Mouse (Mus musculus) embryonic facial prominence, embryonic 11.5 days (tissue): ENCODE results near the gene Sspo. TPM values are rescaled to one million over a fixed set of nuclear protein-coding genes. Genes with fewer than 3 reads are reported as not detected.

Experiments used
- ATAC-seq: fragments of 200-750 bp; cut with Nextera tagmentation; replicated peaks from 2 replicates; pipeline ENCODE4 v1.8.0; 2017; ENCODE audit warnings: low read depth; ENCODE audit not compliant: insufficient number of reproducible peaks, low FRiP score, low TSS enrichment
- DNase-seq: peaks from one replicate; pipeline ENCODE4 v3.0.0-alpha.2; 2015; ENCODE audit warnings: low spot score
- H3K27ac ChIP-seq: fragments of 300-500 bp; sonication (generic); replicated peaks from 2 replicates; pipeline ENCODE4 v1.5.1; 2014; ENCODE audit warnings: mild to moderate bottlenecking, low read depth, low read length, control low read depth
- H3K27me3 ChIP-seq: fragments of 300-500 bp; sonication (generic); 2 replicates; pipeline ENCODE4 v1.6.1; 2014; ENCODE audit warnings: mild to moderate bottlenecking, low read length, moderate library complexity, mixed read lengths; ENCODE audit not compliant: control insufficient read depth, insufficient read depth
- H3K36me3 ChIP-seq: fragments of 300-500 bp; sonication (generic); replicated peaks from 2 replicates; pipeline ENCODE4 v1.6.1; 2014; ENCODE audit warnings: low read depth, mild to moderate bottlenecking, low read length, moderate library complexity, mixed read lengths; ENCODE audit not compliant: control insufficient read depth, insufficient read depth
- H3K4me1 ChIP-seq: fragments of 300-500 bp; sonication (generic); 2 replicates; pipeline ENCODE4 v1.6.1; 2014; ENCODE audit warnings: low read length, mixed read lengths; ENCODE audit not compliant: control insufficient read depth, insufficient read depth
- H3K4me2 ChIP-seq: fragments of 300-500 bp; sonication (generic); 2 replicates; pipeline ENCODE4 v1.6.1; 2014; ENCODE audit warnings: low read depth, mild to moderate bottlenecking, control low read depth, low read length, moderate library complexity
- H3K4me3 ChIP-seq: fragments of 300-500 bp; sonication (generic); 2 replicates; pipeline ENCODE4 v1.5.1; 2014; ENCODE audit warnings: low read depth, low read length, control low read depth
- H3K9ac ChIP-seq: fragments of 300-500 bp; sonication (generic); replicated peaks from 2 replicates; pipeline ENCODE4 v1.6.1; 2014; ENCODE audit warnings: mild to moderate bottlenecking, control low read depth, low read length
- H3K9me3 ChIP-seq: fragments of 300-500 bp; sonication (generic); replicated peaks from 2 replicates; pipeline ENCODE4 v1.6.1; 2016; ENCODE audit warnings: mild to moderate bottlenecking, low read length, inconsistent platforms, mixed read lengths; ENCODE audit not compliant: control insufficient read depth
- WGBS: fragments of 180-500 bp; shearing (Covaris S2); extraction: QIAGEN DNeasy Blood & Tissue Kit; methylation state at CpG from one replicate; pipeline ENCODE4 v1.1.7; 2014; 5-methylcytosine and 5-hydroxymethylcytosine counted together
- polyA plus RNA-seq: library from polyadenylated mRNA; unstranded; fragments of >200 nt; fragmentation: Nextera tagmentation; extraction: Ambion mirVana; gene quantifications from 2 replicates; pipeline ENCODE4 v1.2.1, GENCODE M21; 2014

Sspo gene
- 0.33 and 0.36 TPM in 2 replicates for polyA plus RNA-seq

DNA sequence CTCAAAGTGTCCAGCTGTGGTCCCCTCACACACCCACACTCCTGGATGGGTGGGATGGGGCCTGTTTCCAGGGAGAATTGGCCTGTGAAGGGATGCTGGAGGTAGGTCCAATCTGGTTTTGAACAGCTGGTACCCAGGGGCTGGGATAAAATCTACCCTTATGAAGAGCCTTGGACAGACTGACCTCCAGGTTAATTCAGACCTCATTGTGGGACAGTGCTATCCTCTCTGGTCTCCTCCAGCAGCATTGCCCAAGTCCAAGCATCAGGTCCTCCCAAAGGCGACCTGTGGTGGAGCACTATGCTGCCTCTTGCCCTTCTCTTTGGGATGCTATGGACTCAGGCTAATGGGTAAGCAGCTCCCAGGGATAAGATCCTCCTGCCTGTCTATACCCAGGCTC lies at the start of gene Sspo:
TSS of gene Sspo (plus strand) at position 301 of the 400 bp plus-strand sequence.
- H3K36me3 ChIP-seq: no peaks in the 10 kb centered on the region
- ATAC-seq (no peak), DNase-seq (no peak)
- H3K4me2 ChIP-seq: no peak within 1 kb of the TSS
- 72% methylated on average over 1 of the region's 1 CpGs for whole genome bisulfite sequencing
- H3K27ac ChIP-seq: no peak within 1 kb of the TSS
- no peaks in the 10 kb centered on the region for H3K9me3 ChIP-seq
- H3K27me3 ChIP-seq: no peaks in the 10 kb centered on the region
- H3K9ac ChIP-seq: no peak within 1 kb of the TSS
- peaks cover 3% of the 10 kb centered on the region; the same call in 1 of the 2 replicates for H3K4me1 ChIP-seq
- no peak within 1 kb of the TSS for H3K4me3 ChIP-seq

DNA sequence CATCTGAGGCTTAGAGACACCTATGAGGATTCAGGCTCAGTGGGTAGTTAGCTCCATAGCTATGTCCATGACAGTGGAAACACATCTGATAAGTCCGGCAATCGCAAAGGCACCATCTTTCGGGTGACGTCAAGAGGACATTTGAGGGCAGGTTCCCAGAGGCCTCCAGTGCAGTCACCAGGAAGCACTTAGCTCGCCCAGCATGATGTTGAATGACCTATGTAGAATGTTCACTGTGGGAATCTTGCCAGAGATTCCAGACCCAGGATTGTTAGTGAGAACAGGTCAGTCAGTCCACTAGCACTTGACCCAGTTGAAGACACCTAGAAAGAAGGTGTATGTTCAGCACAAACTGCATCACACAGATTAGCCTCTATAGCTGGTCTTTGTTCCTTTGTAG lies 48.1 kb upstream of the Sspo start:
- ATAC-seq (no peak), DNase-seq (no peak)
- WGBS: 94% methylated on average over 5 of the region's 5 CpGs
- no peak overlapping the region for H3K4me2 ChIP-seq
- H3K9me3 ChIP-seq: no peaks in the 10 kb centered on the region
- H3K27me3 ChIP-seq: no peaks in the 10 kb centered on the region
- H3K4me3 ChIP-seq: no peak overlapping the region
- no peaks in the 10 kb centered on the region for H3K36me3 ChIP-seq
- H3K9ac ChIP-seq: no peak overlapping the region
- no peaks in the 10 kb centered on the region for H3K4me1 ChIP-seq
- no peak overlapping the region for H3K27ac ChIP-seq

DNA sequence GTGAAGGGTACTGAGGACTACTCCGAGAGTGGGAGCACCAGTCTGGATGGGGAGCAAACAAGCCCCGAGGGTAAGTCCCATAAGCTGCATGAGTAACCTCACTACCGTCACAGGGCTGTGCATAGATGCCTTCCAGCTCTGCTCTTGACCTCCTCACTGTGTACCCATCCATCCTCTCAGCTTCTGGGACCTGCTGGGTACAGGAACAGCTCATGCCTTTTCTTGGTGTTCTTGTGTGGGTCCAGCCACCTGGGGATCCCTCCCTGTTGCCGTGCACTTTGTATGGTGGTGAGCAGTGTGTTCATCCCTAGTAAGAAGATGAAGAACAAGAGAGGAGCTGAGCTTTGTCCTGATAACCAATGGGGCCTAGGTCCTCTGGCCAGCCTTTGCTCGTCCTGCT lies 44.0 kb upstream of the Sspo start:
- no peaks in the 10 kb centered on the region for H3K9me3 ChIP-seq
- DNase-seq (no peak), ATAC-seq (no peak)
- H3K27me3 ChIP-seq: no peaks in the 10 kb centered on the region
- no peak overlapping the region for H3K9ac ChIP-seq
- no peak overlapping the region for H3K27ac ChIP-seq
- H3K4me1 ChIP-seq: no peaks in the 10 kb centered on the region
- peaks cover 3% of the 10 kb centered on the region for H3K36me3 ChIP-seq
- H3K4me2 ChIP-seq: no peak overlapping the region
- WGBS: 88% methylated on average over 5 of the region's 5 CpGs
- H3K4me3 ChIP-seq: no peak overlapping the region

DNA sequence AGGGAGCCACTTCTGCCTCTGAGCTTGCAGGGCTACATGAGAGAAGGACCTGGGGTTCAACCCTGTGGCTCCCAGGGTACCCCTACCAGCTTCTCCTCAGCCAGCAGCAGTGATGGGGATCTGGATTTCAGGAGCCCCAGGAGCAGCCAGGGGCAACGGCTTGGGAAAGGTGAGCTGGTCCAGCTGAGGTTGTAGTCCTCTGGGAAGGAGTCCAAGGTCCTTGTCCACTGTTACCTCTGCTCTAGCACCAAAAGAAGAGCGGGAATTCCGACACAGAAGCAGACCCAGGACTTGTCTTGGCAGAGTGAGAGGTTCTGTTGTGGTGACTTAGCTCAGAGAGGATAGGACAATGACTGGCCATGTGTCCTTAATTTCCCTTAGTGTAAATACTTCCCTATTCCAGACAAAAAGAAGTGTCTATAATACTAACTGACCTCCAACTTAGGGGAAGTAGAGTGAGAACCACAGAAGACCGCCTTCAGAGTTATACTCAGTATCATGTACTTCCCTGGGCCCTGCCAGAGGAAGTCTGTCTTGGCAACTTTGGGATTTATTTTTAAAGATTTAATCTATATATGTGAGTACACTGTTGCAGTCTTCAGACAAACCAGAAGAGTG lies 38.2 kb upstream of the Sspo start:
- H3K4me2 ChIP-seq: no peak overlapping the region
- H3K4me1 ChIP-seq: no peaks in the 10 kb centered on the region
- DNase-seq (no peak), ATAC-seq (no peak)
- no peak overlapping the region for H3K27ac ChIP-seq
- WGBS: 86% methylated on average over 4 of the region's 4 CpGs
- H3K36me3 ChIP-seq: peaks cover 14% of the 10 kb centered on the region
- H3K27me3 ChIP-seq: no peaks in the 10 kb centered on the region
- no peaks in the 10 kb centered on the region for H3K9me3 ChIP-seq
- H3K9ac ChIP-seq: no peak overlapping the region
- no peak overlapping the region for H3K4me3 ChIP-seq

DNA sequence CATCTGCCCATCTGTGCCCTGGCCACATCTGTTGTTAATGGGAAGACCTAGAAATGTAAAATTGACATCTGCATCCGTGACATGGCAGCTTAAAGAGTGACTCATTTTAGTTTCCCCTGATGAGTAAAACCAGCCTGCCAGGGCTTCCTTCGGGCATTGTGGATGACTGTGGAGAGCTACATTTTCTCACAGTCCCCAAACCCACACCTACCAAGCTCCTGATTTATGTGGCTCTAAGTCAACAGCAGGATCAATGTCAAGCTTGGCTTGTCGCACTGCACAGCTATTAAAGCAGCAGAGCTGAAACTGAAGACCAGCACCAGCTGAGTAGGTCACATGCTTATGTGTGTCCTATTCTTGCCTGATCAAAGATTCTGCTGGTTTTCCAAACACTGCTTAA lies 37.5 kb upstream of the Sspo start:
- Histone ChIP-seq H3K9me3 (no peaks in the 10 kb centered on the region), H3K4me2 (no peak overlapping the region), H3K4me1 (no peaks in the 10 kb centered on the region), H3K27ac (no peak overlapping the region), H3K27me3 (no peaks in the 10 kb centered on the region), H3K4me3 (no peak overlapping the region), H3K36me3 (peaks cover 14% of the 10 kb centered on the region), H3K9ac (no peak overlapping the region)
- ATAC-seq: no peak
- DNase-seq: no peak
- WGBS: 87% methylated on average over 3 of the region's 3 CpGs

DNA sequence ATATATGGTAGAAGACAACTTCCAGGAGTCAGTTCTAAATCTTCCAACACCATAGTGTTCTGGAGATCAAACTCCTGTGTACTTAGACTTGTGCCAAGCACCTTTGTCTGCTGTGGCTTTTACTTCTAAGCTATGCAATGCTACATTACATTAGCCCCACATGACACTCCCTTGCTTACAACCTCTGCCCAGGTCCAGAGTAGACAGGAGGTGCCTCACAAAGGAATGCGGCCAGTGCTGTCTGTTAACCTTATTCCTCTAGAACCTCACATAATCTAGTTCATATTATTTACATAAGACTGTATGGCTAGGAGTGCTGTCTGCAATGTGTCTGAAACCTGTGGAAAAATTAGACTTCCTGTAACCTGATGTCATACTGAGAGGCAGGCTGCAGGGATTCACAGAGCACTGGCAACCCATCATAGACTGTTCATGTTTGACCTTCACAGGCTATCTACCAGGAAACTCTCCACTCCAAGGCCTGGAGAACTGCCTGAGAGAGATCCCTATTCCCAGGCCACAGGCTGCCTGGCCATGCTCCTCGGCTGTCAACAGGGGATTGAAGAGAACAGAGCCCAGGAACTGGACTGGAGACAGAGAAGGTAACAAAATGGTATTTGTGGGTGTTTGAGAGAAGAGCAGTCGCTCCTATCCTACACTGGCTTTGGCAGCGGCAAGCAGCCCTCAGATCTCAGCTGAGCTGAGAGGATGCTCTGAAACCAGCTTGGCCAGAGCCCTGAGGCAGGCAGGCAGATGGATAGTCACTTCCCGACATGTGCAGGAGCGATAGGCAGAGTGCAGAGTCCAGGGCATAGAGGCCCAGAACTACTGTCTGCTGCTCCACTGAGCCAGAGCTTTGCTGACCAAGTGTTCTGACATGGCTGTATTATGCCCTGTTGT lies 36.6 kb upstream of the Sspo start:
- no peak for DNase-seq

DNA sequence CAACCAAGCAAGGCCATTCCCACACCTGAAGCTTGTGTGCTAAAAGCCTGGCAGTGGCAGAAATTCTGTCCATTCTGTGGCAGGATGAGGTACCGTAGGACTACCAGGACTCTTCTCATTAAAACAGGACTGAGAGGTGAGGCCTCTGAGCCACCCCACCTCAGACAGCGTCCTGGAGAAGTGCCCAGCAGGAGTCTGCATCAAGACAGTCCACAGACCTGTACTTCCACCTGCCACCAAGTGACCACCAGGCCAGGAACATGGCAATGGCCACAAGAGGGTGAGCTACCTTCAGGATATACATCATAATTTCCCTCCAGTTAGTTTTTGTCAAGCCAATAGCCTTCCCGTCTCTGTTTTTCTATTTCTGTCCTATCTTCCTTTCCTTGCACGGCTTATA lies 35.9 kb upstream of the Sspo start:
- Histone ChIP-seq H3K9ac (no peak overlapping the region), H3K36me3 (peaks cover 19% of the 10 kb centered on the region), H3K27ac (no peak overlapping the region), H3K4me3 (no peak overlapping the region), H3K9me3 (no peaks in the 10 kb centered on the region), H3K4me1 (no peaks in the 10 kb centered on the region), H3K27me3 (no peaks in the 10 kb centered on the region), H3K4me2 (no peak overlapping the region)
- WGBS: 90% methylated on average over 4 of the region's 4 CpGs
- ATAC-seq (no peak), DNase-seq (no peak)

More for the DNA sequence above, 36.6 kb upstream of the Sspo start:
- Histone ChIP-seq H3K36me3 (peaks cover 16% of the 10 kb centered on the region), H3K4me2 (no peak overlapping the region), H3K4me1 (no peaks in the 10 kb centered on the region), H3K4me3 (no peak overlapping the region), H3K27me3 (no peaks in the 10 kb centered on the region), H3K9ac (no peak overlapping the region), H3K9me3 (no peaks in the 10 kb centered on the region), H3K27ac (no peak overlapping the region)
- ATAC-seq: no peak
- 87% methylated on average over 6 of the region's 6 CpGs for WGBS

DNA sequence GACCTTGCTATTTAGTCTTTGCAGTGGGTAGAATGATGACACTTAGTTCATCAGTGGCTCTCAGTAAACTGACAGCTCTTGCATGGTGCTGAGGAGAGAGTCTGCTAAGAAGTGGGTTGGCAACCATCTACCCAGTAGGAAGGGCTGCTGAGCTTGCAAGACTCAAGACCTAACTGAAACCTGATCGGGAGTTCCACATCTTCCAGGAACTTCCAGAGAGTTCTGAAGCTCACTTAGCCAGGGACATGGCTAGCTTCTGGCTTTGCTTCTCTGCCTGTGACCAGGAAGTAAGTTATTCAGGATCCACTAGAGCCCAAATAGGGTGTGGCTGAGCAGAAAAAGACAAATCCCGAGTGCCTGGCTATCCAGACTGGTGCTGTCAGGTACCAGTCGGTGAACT lies 35.4 kb upstream of the Sspo start:
- peaks cover 19% of the 10 kb centered on the region for H3K36me3 ChIP-seq

More for the DNA sequence above, 35.4 kb upstream of the Sspo start:
- Histone ChIP-seq H3K9ac (no peak overlapping the region), H3K4me2 (no peak overlapping the region), H3K27me3 (no peaks in the 10 kb centered on the region), H3K27ac (no peak overlapping the region), H3K9me3 (no peaks in the 10 kb centered on the region), H3K4me3 (no peak overlapping the region), H3K4me1 (no peaks in the 10 kb centered on the region)
- no peak for ATAC-seq
- DNase-seq: no peak
- 89% methylated on average over 3 of the region's 3 CpGs for WGBS
